Mouse (Mus musculus): ENCODE data around the gene Pter. TPM values are rescaled to one million over a fixed set of nuclear protein-coding genes. Genes with fewer than 3 reads are reported as not detected.

The Pter gene
- polyA plus RNA-seq, 1 experiment from 2014 or later, result 16.8 TPM

- no peaks in the 10 kb centered on the region for H3K36me3 ChIP-seq (ENCODE audit: insufficient read depth)
- DNase-seq, result no peak
- 67% methylated on average over 1 of the region's 1 CpGs for WGBS
- H3K4me2 ChIP-seq, result no peak overlapping the region
- no peak overlapping the region for H3K4me3 ChIP-seq (ENCODE audit: low read depth, low read length)
- no peak for TF ChIP-seq CTCF (IDR thresholded peaks at IDR 0.05; ENCODE audit: low read depth)
- no peaks in the 10 kb centered on the region for H3K4me1 ChIP-seq (ENCODE audit: insufficient read depth)
- ATAC-seq (ENCODE audit: insufficient read depth), result no peak
- H3K9ac ChIP-seq, result no peak overlapping the region
- H3K27ac ChIP-seq (ENCODE audit: low read depth), result no peak overlapping the region
- H3K9me3 ChIP-seq (ENCODE audit: low read depth, low read length), result no peaks in the 10 kb centered on the region
- no peaks in the 10 kb centered on the region for H3K27me3 ChIP-seq (ENCODE audit: insufficient read depth, low read length)
These were observed 1.8 kb downstream of the Pter start for GRCm38 (mm10) chr2:12925643-12926042.

DNA sequence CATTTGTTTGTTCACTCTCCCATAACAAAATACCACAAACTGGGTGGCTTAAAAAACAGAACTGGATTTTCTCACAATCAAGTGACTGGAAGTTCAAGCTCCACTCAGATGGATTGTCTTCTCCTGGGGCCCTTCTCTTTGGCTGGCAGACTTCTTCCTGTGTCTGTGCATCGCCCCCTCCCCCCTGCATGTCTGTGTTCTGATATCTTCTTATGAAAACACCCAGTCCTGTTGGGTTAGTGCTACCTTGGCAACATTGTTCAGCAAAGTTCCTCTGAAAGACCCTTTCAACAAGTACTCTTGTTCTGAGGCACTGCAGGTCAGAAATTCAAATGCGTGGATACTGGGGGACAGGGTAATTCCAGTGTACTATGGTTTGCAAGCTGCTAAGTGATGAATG lies 6.5 kb downstream of the Pter start:
- Histone ChIP-seq H3K27me3 (ENCODE audit: insufficient read depth, low read length) (no peaks in the 10 kb centered on the region), H3K27ac (ENCODE audit: low read depth) (no peak overlapping the region), H3K36me3 (ENCODE audit: insufficient read depth) (no peaks in the 10 kb centered on the region), H3K4me2 (no peak overlapping the region), H3K9me3 (ENCODE audit: low read depth, low read length) (no peaks in the 10 kb centered on the region), H3K9ac (no peak overlapping the region), H3K4me3 (ENCODE audit: low read depth, low read length) (no peak overlapping the region), H3K4me1 (ENCODE audit: insufficient read depth) (no peaks in the 10 kb centered on the region)
- WGBS, result 66% methylated on average over 2 of the region's 2 CpGs
- ATAC-seq (ENCODE audit: insufficient read depth), result no peak
- TF ChIP-seq CTCF (IDR thresholded peaks at IDR 0.05; ENCODE audit: low read depth), result no peak
- DNase-seq, result no peak

- no peak overlapping the region for H3K9ac ChIP-seq
- no peak overlapping the region for H3K4me2 ChIP-seq
- no peaks in the 10 kb centered on the region for H3K9me3 ChIP-seq (ENCODE audit: low read depth, low read length)
- H3K27ac ChIP-seq (ENCODE audit: low read depth), result no peak overlapping the region
- H3K4me1 ChIP-seq (ENCODE audit: insufficient read depth), result no peaks in the 10 kb centered on the region
- no peaks in the 10 kb centered on the region for H3K27me3 ChIP-seq (ENCODE audit: insufficient read depth, low read length)
- no peak for DNase-seq
- no peak overlapping the region for H3K4me3 ChIP-seq (ENCODE audit: low read depth, low read length)
- WGBS, result 90% methylated on average over 2 of the region's 2 CpGs
- ATAC-seq (ENCODE audit: insufficient read depth), result no peak
- H3K36me3 ChIP-seq (ENCODE audit: insufficient read depth), result no peaks in the 10 kb centered on the region
- TF ChIP-seq CTCF (IDR thresholded peaks at IDR 0.05; ENCODE audit: low read depth), result no peak
These were observed 10.1 kb downstream of the Pter start for GRCm38 (mm10) chr2:12933905-12934304.

- no peak overlapping the region for H3K9ac ChIP-seq
- H3K4me3 ChIP-seq (ENCODE audit: low read depth, low read length), result no peak overlapping the region
- H3K36me3 ChIP-seq (ENCODE audit: insufficient read depth), result no peaks in the 10 kb centered on the region
- no peak overlapping the region for H3K27ac ChIP-seq (ENCODE audit: low read depth)
- H3K27me3 ChIP-seq (ENCODE audit: insufficient read depth, low read length), result no peaks in the 10 kb centered on the region
- no peaks in the 10 kb centered on the region for H3K9me3 ChIP-seq (ENCODE audit: low read depth, low read length)
- ATAC-seq (ENCODE audit: insufficient read depth) (no peak), DNase-seq (no peak)
- no peak overlapping the region for H3K4me2 ChIP-seq
- TF ChIP-seq CTCF (IDR thresholded peaks at IDR 0.05; ENCODE audit: low read depth), result no peak
- H3K4me1 ChIP-seq (ENCODE audit: insufficient read depth), result no peaks in the 10 kb centered on the region
- 53% methylated on average over 2 of the region's 2 CpGs for whole genome bisulfite sequencing
These were observed 11.4 kb downstream of the Pter start for GRCm38 (mm10) chr2:12935286-12935685.

DNA sequence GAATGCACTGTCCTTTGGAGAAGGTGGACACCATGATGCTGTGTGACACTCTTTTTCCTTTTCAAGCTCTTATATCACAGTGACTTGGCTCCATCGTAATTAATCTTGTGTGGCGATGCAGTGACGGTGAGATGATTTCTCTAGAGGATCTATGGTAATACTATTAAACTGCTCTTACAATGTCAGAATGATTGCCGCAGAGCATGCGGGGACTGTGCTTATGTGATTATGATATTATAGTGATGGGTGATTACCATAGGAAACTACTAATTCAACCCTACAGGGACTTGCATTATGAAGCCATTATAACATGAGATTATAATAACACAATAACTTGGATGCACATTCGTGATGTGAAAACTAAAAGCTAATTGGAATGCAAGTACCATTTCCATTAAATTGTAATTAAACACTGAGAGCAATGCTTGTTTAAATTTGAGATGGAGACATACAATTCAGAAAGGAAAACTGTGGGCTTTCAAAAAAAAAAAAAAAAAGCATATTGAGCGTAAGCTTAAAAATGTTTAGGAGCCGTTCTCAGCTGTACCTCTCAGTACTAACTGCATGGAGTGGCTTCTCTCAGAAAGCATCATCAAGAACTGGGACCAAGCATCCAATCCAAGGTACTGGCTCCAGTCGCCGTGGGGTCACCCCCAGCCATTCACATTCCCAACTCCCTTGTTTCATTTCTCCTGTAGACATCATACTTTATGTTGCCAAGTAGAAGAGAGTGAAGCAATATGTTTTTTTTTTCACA lies 13.8 kb downstream of the Pter start:
- DNase-seq, result no peak
- no peaks in the 10 kb centered on the region for H3K36me3 ChIP-seq (ENCODE audit: insufficient read depth)
- no peaks in the 10 kb centered on the region for H3K4me1 ChIP-seq (ENCODE audit: insufficient read depth)
- no peaks in the 10 kb centered on the region for H3K9me3 ChIP-seq (ENCODE audit: low read depth, low read length)
- no peak overlapping the region for H3K9ac ChIP-seq
- no peak overlapping the region for H3K27ac ChIP-seq (ENCODE audit: low read depth)
- WGBS, result 88% methylated on average over 10 of the region's 10 CpGs
- H3K27me3 ChIP-seq (ENCODE audit: insufficient read depth, low read length), result no peaks in the 10 kb centered on the region
- no peak overlapping the region for H3K4me2 ChIP-seq
- H3K4me3 ChIP-seq (ENCODE audit: low read depth, low read length), result no peak overlapping the region
- ATAC-seq (ENCODE audit: insufficient read depth), result no peak
- TF ChIP-seq CTCF (IDR thresholded peaks at IDR 0.05; ENCODE audit: low read depth), result no peak

GRCm38 (mm10) chr2:12938641-12939040 lies 14.8 kb downstream of the Pter start:
- Histone ChIP-seq H3K27ac (ENCODE audit: low read depth) (no peak overlapping the region), H3K9me3 (ENCODE audit: low read depth, low read length) (no peaks in the 10 kb centered on the region), H3K4me3 (ENCODE audit: low read depth, low read length) (no peak overlapping the region), H3K9ac (no peak overlapping the region), H3K36me3 (ENCODE audit: insufficient read depth) (no peaks in the 10 kb centered on the region), H3K4me2 (no peak overlapping the region), H3K27me3 (ENCODE audit: insufficient read depth, low read length) (no peaks in the 10 kb centered on the region), H3K4me1 (ENCODE audit: insufficient read depth) (no peaks in the 10 kb centered on the region)
- no peak for DNase-seq
- WGBS, result 62% methylated on average over 2 of the region's 2 CpGs
- no peak for ATAC-seq (ENCODE audit: insufficient read depth)
- no peak for TF ChIP-seq CTCF (IDR thresholded peaks at IDR 0.05; ENCODE audit: low read depth)

DNA sequence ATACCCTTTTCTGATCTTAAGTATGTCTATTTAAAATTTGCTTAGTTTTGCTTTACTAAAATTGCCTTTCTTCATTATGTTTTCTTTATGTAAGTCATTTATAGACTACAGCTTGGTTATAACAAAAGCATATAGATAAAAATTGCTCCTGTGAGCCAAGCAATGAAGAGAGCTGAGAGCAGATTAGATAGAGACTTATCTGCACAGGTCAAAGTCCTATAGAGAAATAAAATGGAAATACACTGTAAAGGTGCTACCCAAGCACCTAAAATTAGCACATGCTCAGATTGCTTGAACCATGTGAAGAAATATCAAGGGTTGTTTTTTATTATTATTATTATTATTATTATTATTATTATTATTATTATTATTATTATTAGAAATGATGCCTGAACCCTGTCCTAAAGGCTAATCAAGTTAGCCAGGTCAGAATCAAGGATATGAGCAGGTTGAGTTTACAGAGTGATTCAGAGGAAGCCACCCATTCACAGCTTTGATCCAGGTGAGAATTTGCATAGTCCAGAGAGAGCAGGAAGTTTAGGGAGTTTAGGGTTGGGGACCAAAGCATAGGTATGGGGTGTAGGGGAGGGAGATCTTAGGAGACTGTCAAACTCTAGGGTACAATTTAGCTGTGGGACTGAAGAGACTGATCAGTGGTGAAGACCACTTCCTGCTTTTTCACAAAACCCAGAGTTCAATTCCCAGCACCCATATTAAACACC lies 33.0 kb downstream of the Pter start:
- DNase-seq, result no peak
- TF ChIP-seq CTCF (IDR thresholded peaks at IDR 0.05; ENCODE audit: low read depth), result no peak
- no peaks in the 10 kb centered on the region for H3K36me3 ChIP-seq (ENCODE audit: insufficient read depth)
- H3K9me3 ChIP-seq (ENCODE audit: low read depth, low read length), result no peaks in the 10 kb centered on the region
- H3K4me2 ChIP-seq, result no peak overlapping the region
- H3K4me1 ChIP-seq (ENCODE audit: insufficient read depth), result no peaks in the 10 kb centered on the region
- H3K27me3 ChIP-seq (ENCODE audit: insufficient read depth, low read length), result no peaks in the 10 kb centered on the region
- no peak overlapping the region for H3K27ac ChIP-seq (ENCODE audit: low read depth)
- no peak for ATAC-seq (ENCODE audit: insufficient read depth)
- no peak overlapping the region for H3K9ac ChIP-seq
- H3K4me3 ChIP-seq (ENCODE audit: low read depth, low read length), result no peak overlapping the region
